Mouse (Mus musculus): Measurements from ENCODE around the gene Rftn2. TPM values are rescaled to one million over a fixed set of nuclear protein-coding genes. Genes with fewer than 3 reads are reported as not detected.
A peak's percentile ranks its signal among the peaks of the same experiment; 100 is the strongest.

Rftn2 gene
- total RNA-seq, 1 experiment from 2014 or later, result 3.1 TPM

GRCm38 (mm10) chr1:55182392-55182791 is 44.2 kb downstream of the Rftn2 start:
- no peak for ATAC-seq (replicated peaks; ENCODE audit: insufficient number of reproducible peaks, low FRiP score, low TSS enrichment, poor library complexity, severe bottlenecking)

GRCm38 (mm10) chr1:55179917-55180566 is 46.5 kb downstream of the Rftn2 start:
- 0 out of 2 replicates have a peak, but pooled peaks have one; percentile 44 for ATAC-seq (replicated peaks; ENCODE audit: insufficient number of reproducible peaks, low FRiP score, low TSS enrichment, poor library complexity, severe bottlenecking)

GRCm38 (mm10) chr1:55174558-55175034 is 52.0 kb downstream of the Rftn2 start:
- no peak for ATAC-seq (replicated peaks; ENCODE audit: insufficient number of reproducible peaks, low FRiP score, low TSS enrichment, poor library complexity, severe bottlenecking)

- no peak for ATAC-seq (replicated peaks; ENCODE audit: insufficient number of reproducible peaks, low FRiP score, low TSS enrichment, poor library complexity, severe bottlenecking)
These were observed 52.6 kb downstream of the Rftn2 start for GRCm38 (mm10) chr1:55173720-55174557.

- ATAC-seq (replicated peaks; ENCODE audit: insufficient number of reproducible peaks, low FRiP score, low TSS enrichment, poor library complexity, severe bottlenecking), result no peak
These were observed 54.9 kb downstream of the Rftn2 start for GRCm38 (mm10) chr1:55171361-55172325.

- no peak for ATAC-seq (replicated peaks; ENCODE audit: insufficient number of reproducible peaks, low FRiP score, low TSS enrichment, poor library complexity, severe bottlenecking)
These were observed 58.0 kb downstream of the Rftn2 start for GRCm38 (mm10) chr1:55168591-55168990.

GRCm38 (mm10) chr1:55167560-55167959 is 59.0 kb downstream of the Rftn2 start:
- no peak for ATAC-seq (replicated peaks; ENCODE audit: insufficient number of reproducible peaks, low FRiP score, low TSS enrichment, poor library complexity, severe bottlenecking)

GRCm38 (mm10) chr1:55164005-55164404 is 62.6 kb downstream of the Rftn2 start:
- no peak for ATAC-seq (replicated peaks; ENCODE audit: insufficient number of reproducible peaks, low FRiP score, low TSS enrichment, poor library complexity, severe bottlenecking)

GRCm38 (mm10) chr1:55162781-55163180 is 63.8 kb downstream of the Rftn2 start:
- ATAC-seq (replicated peaks; ENCODE audit: insufficient number of reproducible peaks, low FRiP score, low TSS enrichment, poor library complexity, severe bottlenecking), result no peak

GRCm38 (mm10) chr1:55161895-55162294 is 64.7 kb downstream of the Rftn2 start:
- ATAC-seq (replicated peaks; ENCODE audit: insufficient number of reproducible peaks, low FRiP score, low TSS enrichment, poor library complexity, severe bottlenecking), result no peak

GRCm38 (mm10) chr1:55160831-55161638 is 65.5 kb downstream of the Rftn2 start:
- ATAC-seq (replicated peaks; ENCODE audit: insufficient number of reproducible peaks, low FRiP score, low TSS enrichment, poor library complexity, severe bottlenecking), result no peak

GRCm38 (mm10) chr1:55160218-55160617 is 66.4 kb downstream of the Rftn2 start:
- ATAC-seq (replicated peaks; ENCODE audit: insufficient number of reproducible peaks, low FRiP score, low TSS enrichment, poor library complexity, severe bottlenecking), result no peak

GRCm38 (mm10) chr1:55158821-55159220 is 67.8 kb downstream of the Rftn2 start:
- no peak for ATAC-seq (replicated peaks; ENCODE audit: insufficient number of reproducible peaks, low FRiP score, low TSS enrichment, poor library complexity, severe bottlenecking)

GRCm38 (mm10) chr1:55158211-55158610 is 68.4 kb downstream of the Rftn2 start:
- ATAC-seq (replicated peaks; ENCODE audit: insufficient number of reproducible peaks, low FRiP score, low TSS enrichment, poor library complexity, severe bottlenecking), result no peak

GRCm38 (mm10) chr1:55157329-55157728 is 69.3 kb downstream of the Rftn2 start:
- no peak for ATAC-seq (replicated peaks; ENCODE audit: insufficient number of reproducible peaks, low FRiP score, low TSS enrichment, poor library complexity, severe bottlenecking)

GRCm38 (mm10) chr1:55145556-55145955 is 81.0 kb downstream of the Rftn2 start:
- no peak for ATAC-seq (replicated peaks; ENCODE audit: insufficient number of reproducible peaks, low FRiP score, low TSS enrichment, poor library complexity, severe bottlenecking)

GRCm38 (mm10) chr1:55144338-55144737 is 82.2 kb downstream of the Rftn2 start:
- no peak for ATAC-seq (replicated peaks; ENCODE audit: insufficient number of reproducible peaks, low FRiP score, low TSS enrichment, poor library complexity, severe bottlenecking)

GRCm38 (mm10) chr1:55135846-55136245 is 90.7 kb downstream of the Rftn2 start:
- no peak for ATAC-seq (replicated peaks; ENCODE audit: insufficient number of reproducible peaks, low FRiP score, low TSS enrichment, poor library complexity, severe bottlenecking)
